In the genomic region with DNA sequence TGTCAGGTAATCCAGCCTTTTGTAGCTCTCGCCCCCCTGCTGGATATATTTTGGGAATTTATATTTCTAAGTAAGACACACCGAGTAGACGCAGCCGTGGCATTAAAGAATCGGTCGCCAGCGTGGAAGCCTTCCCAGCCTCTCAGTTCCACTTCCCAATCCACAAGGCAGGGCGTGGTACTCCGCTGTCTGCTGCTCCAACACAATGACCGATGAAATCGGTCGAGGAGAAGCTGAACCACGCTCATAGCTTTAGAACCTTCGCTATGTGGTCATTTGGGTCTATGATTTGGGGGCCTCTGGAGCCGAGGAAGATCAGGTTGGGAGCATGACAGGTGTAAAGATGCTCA, we compare ENCODE assay signal across 10 mouse cellular contexts.
DNase-seq lines count a peak whose midpoint lies in the region; ATAC-seq lines count a peak whose summit lies in the region.
"Had no signal": no experiment of that assay in that cellular context is flagged by ENCODE, and none has a peak within 500 bp of the region (broad histone marks: within the 10 kb centered on the region; RNA-seq: fewer than 3 reads in every experiment).

No protein-coding gene starts in this region.

- no peak overlapping the region for H3K4me2 ChIP-seq in hindbrain, embryonic 12.5 days (replicated peaks)
- H3K4me2 ChIP-seq in hindbrain, embryonic 16.5 days (ENCODE audit: low read length), result no peak overlapping the region
- no peak overlapping the region for H3K4me2 ChIP-seq in neural tube, embryonic 13.5 days

- no peaks in the 10 kb centered on the region for H3K27me3 ChIP-seq in hindbrain, embryonic 12.5 days
- H3K27me3 ChIP-seq in hindbrain, embryonic 16.5 days (replicated peaks; ENCODE audit: control insufficient read depth, insufficient read depth, low read length), result no peaks in the 10 kb centered on the region
- H3K27me3 ChIP-seq in neural tube, embryonic 13.5 days, result no peaks in the 10 kb centered on the region
- H3K27me3 ChIP-seq in limb, embryonic 10.5 days (ENCODE audit: low read depth, poor library complexity, severe bottlenecking), result no peaks in the 10 kb centered on the region
- H3K27me3 ChIP-seq: liver, embryonic 13.5 days; neural tube, embryonic 12.5 days had no signal

- no peaks in the 10 kb centered on the region for H3K36me3 ChIP-seq in hindbrain, embryonic 12.5 days
- H3K36me3 ChIP-seq in hindbrain, embryonic 16.5 days (ENCODE audit: control insufficient read depth, insufficient read depth, low read length), result no peaks in the 10 kb centered on the region
- H3K36me3 ChIP-seq in neural tube, embryonic 13.5 days, result no peaks in the 10 kb centered on the region
- no peaks in the 10 kb centered on the region for H3K36me3 ChIP-seq in limb, embryonic 10.5 days
- H3K36me3 ChIP-seq: liver, embryonic 13.5 days; neural tube, embryonic 12.5 days had no signal

- ATAC-seq in hindbrain, embryonic 12.5 days (ENCODE audit: low FRiP score), result no peak
- no peak for ATAC-seq in hindbrain, embryonic 16.5 days
- ATAC-seq in neural tube, embryonic 13.5 days (ENCODE audit: low read depth), result no peak

- H3K4me1 ChIP-seq in hindbrain, embryonic 12.5 days, result peaks cover 5% of the 10 kb centered on the region; the same call in 1 of the 2 replicates
- no peaks in the 10 kb centered on the region; the same call in 1 of the 2 replicates for H3K4me1 ChIP-seq in hindbrain, embryonic 16.5 days (ENCODE audit: control insufficient read depth, insufficient read depth, low read depth, low read length)
- H3K4me1 ChIP-seq in neural tube, embryonic 13.5 days (replicated peaks), result peaks cover 8% of the 10 kb centered on the region; the same call in 1 of the 2 replicates
- H3K4me1 ChIP-seq in limb, embryonic 10.5 days, result peaks cover 9% of the 10 kb centered on the region; the same call in 1 of the 2 replicates
- H3K4me1 ChIP-seq: liver, embryonic 13.5 days; neural tube, embryonic 12.5 days had no signal

- 85% methylated on average over 15 of the region's 15 CpGs for WGBS in hindbrain, embryonic 12.5 days
- WGBS in hindbrain, embryonic 16.5 days, result 71% methylated on average over 15 of the region's 15 CpGs
- WGBS in neural tube, embryonic 13.5 days, result 88% methylated on average over 15 of the region's 15 CpGs
- WGBS in limb, embryonic 10.5 days, result 91% methylated on average over 15 of the region's 15 CpGs

- H3K9me3 ChIP-seq in hindbrain, embryonic 12.5 days (replicated peaks), result no peaks in the 10 kb centered on the region
- H3K9me3 ChIP-seq in hindbrain, embryonic 16.5 days (ENCODE audit: control insufficient read depth, low read length), result no peaks in the 10 kb centered on the region
- no peaks in the 10 kb centered on the region for H3K9me3 ChIP-seq in neural tube, embryonic 13.5 days
- no peaks in the 10 kb centered on the region for H3K9me3 ChIP-seq in limb, embryonic 10.5 days (replicated peaks)
- H3K9me3 ChIP-seq: liver, embryonic 13.5 days; neural tube, embryonic 12.5 days had no signal

- H3K27ac ChIP-seq in hindbrain, embryonic 12.5 days, result 0 out of 2 replicates have a peak overlapping the region, but pooled peaks have one; percentile 3
- no peak overlapping the region for H3K27ac ChIP-seq in hindbrain, embryonic 16.5 days (ENCODE audit: low read depth, low read length)
- 0 out of 2 replicates have a peak overlapping the region, but pooled peaks have one; percentile 20 for H3K27ac ChIP-seq in neural tube, embryonic 13.5 days (replicated peaks)
- H3K27ac ChIP-seq in limb, embryonic 10.5 days, result peak overlapping the region; percentile 47
- H3K27ac ChIP-seq: liver, embryonic 13.5 days; neural tube, embryonic 12.5 days had no signal

- H3K9ac ChIP-seq in hindbrain, embryonic 12.5 days, result no peak overlapping the region
- H3K9ac ChIP-seq in hindbrain, embryonic 16.5 days (ENCODE audit: low read depth, low read length), result no peak overlapping the region
- H3K9ac ChIP-seq in neural tube, embryonic 13.5 days, result no peak overlapping the region
- H3K9ac ChIP-seq: liver, embryonic 13.5 days; neural tube, embryonic 12.5 days had no signal

- peak; percentile 6 for DNase-seq in cerebellum, adult 8-10 months
- no peak for DNase-seq in cerebellum, adult 11-12 months
- DNase-seq in neural tube, embryonic 10.5 days (ENCODE audit: extremely low spot score, low spot score), result no peak
- no peak for DNase-seq in limb, embryonic 10.5 days (ENCODE audit: low spot score)
- DNase-seq in embryo, embryonic 10 days (ENCODE audit: low spot score), result no peak

- no peak overlapping the region for H3K4me3 ChIP-seq in hindbrain, embryonic 12.5 days
- no peak overlapping the region for H3K4me3 ChIP-seq in hindbrain, embryonic 16.5 days (ENCODE audit: low read length)
- no peak overlapping the region for H3K4me3 ChIP-seq in neural tube, embryonic 13.5 days
- H3K4me3 ChIP-seq in limb, embryonic 10.5 days, result no peak overlapping the region
- H3K4me3 ChIP-seq: liver, embryonic 13.5 days; neural tube, embryonic 12.5 days had no signal
